Mouse (Mus musculus): ENCODE results near the gene Atp6v1e1.
"Not testable (repeated sequence)": the region's sequence is repeated elsewhere in the genome, so short reads cannot be mapped to it uniquely, and the experiment has no call there.

The Atp6v1e1 gene

GRCm38 (mm10) chr6:120820144-120820543, 2.4 kb downstream of the Atp6v1e1 start:
- no peak for DNase-seq (ENCODE audit: low spot score)

- no peak for DNase-seq (ENCODE audit: low spot score)
Measured at GRCm38 (mm10) chr6:120819294-120819693, 3.3 kb downstream of the Atp6v1e1 start.

GRCm38 (mm10) chr6:120811999-120812398, 10.6 kb downstream of the Atp6v1e1 start:
- not testable (repeated sequence) for DNase-seq (ENCODE audit: low spot score)

- no peak for DNase-seq (ENCODE audit: low spot score)
Measured at GRCm38 (mm10) chr6:120807738-120808081, 14.9 kb downstream of the Atp6v1e1 start.

GRCm38 (mm10) chr6:120806999-120807737, 15.4 kb downstream of the Atp6v1e1 start:
- no peak for DNase-seq (ENCODE audit: low spot score)

- no peak for DNase-seq (ENCODE audit: low spot score)
Measured at GRCm38 (mm10) chr6:120799581-120800041, 23.0 kb downstream of the Atp6v1e1 start.

DNA sequence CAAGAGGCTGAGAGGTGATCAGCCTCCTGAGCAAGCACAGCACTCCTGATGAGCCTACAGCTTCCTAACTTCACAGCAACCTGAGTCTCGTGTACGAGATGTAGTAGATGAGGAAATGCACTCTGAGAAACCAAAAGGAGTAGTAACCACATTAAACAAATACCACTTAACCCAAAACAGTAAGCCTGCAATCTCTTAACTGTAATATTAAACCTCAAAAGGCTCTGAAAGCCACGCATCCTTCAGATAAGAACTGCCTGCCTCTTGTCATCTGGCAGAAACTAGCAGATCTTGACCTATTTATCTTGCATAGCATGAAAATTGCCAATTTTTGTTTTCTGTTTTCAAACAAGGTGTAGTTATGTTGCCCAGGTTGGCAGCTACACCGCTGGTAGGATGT, 23.7 kb downstream of the Atp6v1e1 start:
- no peak for DNase-seq (ENCODE audit: low spot score)

DNA sequence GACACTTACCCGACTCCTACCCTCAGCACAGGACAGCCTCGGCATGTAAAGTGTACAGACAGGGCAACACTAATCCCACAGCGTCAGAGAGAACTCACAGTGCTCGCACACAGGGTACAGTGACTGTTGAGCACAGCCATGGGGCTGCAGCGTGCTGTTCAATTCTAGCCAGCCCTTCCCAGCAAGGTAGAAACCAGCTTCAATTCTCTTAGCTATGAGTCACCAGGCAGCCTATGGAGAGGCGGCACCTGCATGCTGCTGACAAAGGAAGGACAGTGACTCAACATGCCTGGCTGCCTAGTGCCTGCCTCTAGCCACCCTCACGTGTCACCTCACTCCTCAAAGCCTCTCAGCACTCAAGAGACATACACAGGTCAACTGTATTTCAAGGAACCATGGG, 24.6 kb downstream of the Atp6v1e1 start:
- DNase-seq (ENCODE audit: low spot score): no peak

DNA sequence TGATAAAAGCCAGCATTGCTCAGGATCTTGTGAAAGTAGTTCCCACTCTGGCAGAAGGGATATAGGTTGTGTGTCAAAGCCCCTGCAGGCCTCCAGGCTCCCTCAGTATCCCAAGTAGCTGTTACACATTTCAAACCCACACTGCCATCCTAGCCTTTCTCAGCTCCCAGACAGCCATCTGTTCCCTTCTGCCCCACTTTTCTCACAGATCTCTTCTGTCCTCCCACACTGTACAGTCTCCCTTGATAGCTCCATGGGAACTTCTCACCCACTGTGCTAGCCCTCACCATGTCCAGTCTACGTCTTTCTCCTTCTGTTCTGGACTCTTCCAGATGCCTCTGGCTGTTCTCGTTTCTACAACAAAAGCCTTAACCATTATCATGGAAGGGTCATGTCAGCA, 26.5 kb downstream of the Atp6v1e1 start:
- DNase-seq (ENCODE audit: low spot score): no peak

GRCm38 (mm10) chr6:120795422-120796086, 27.0 kb downstream of the Atp6v1e1 start:
- DNase-seq (ENCODE audit: low spot score): no peak

GRCm38 (mm10) chr6:120792947-120793346, 29.6 kb downstream of the Atp6v1e1 start:
- DNase-seq (ENCODE audit: low spot score): no peak

GRCm38 (mm10) chr6:120790717-120791116, 31.9 kb downstream of the Atp6v1e1 start:
- no peak for DNase-seq (ENCODE audit: low spot score)

- DNase-seq (ENCODE audit: low spot score): no peak
Measured at GRCm38 (mm10) chr6:120790153-120790552, 32.4 kb downstream of the Atp6v1e1 start.

DNA sequence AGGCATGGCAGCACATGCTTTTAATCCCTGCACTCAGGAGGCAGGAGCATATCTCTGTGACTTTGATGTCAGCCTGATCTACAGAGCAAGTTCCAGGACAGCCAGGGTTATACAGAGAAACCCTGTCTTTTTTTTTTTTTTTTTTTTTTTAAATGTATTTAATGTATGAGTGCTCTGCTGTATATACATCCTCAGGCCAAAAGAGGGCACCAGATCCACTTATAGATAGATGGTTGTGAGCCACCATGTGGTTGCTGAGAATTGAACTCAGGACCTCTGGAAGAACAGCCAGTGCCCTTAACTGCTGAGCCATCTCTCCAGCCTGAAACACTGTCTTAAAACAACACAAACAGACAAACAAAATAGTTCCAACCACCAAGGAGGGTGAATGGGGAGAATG, 33.7 kb downstream of the Atp6v1e1 start:
- DNase-seq (ENCODE audit: low spot score): no peak

GRCm38 (mm10) chr6:120788068-120788607, 34.5 kb downstream of the Atp6v1e1 start:
- DNase-seq (ENCODE audit: low spot score): no peak

GRCm38 (mm10) chr6:120784351-120784750, 38.2 kb downstream of the Atp6v1e1 start:
- no peak for DNase-seq (ENCODE audit: low spot score)

DNA sequence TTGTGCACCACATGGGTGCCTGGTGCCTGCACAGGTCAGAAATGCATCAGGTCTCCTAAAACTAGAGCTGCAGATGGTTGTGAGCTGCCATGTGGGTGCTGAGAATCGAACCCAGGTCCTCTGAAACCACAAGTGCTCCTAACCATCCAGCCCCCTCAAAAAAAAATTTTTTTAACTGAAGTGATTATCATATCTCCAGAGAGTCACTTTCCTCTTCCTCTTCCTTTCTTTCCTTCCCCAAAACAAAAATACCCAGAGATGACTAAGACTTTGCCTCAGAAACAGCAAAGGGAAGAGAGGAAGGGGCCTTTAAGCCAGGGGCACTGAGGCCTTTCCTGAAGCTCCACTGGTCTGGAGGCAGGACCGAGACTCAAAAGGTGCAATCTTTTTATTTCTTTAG, 39.6 kb downstream of the Atp6v1e1 start:
- no peak for DNase-seq (ENCODE audit: low spot score)

GRCm38 (mm10) chr6:120778226-120778625, 44.4 kb downstream of the Atp6v1e1 start:
- no peak for DNase-seq (ENCODE audit: low spot score)

DNA sequence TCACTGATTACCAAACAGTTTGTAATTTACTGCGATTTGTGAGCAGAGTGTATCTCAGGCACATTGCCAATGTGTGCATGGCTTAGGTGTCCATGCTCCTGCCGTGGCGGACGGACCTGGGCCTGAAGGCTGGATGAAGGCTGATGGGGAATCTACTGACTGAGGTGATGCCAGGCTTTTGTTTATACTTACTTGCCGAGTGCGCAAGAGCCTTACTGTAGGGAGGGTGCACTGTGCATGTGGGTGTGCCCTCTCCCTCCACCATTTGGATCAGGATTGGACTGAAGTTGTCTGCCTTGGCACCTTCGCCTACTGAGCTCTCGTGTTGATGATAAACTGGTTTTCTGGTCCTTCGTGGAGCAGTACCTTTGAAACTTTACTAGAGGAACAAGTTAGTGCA, 45.1 kb downstream of the Atp6v1e1 start:
- no peak for DNase-seq (ENCODE audit: low spot score)

GRCm38 (mm10) chr6:120776286-120776685, 46.3 kb downstream of the Atp6v1e1 start:
- DNase-seq (ENCODE audit: low spot score): no peak

- DNase-seq (ENCODE audit: low spot score): no peak
Measured at GRCm38 (mm10) chr6:120773763-120774162, 48.8 kb downstream of the Atp6v1e1 start.

- DNase-seq (ENCODE audit: low spot score): no peak
Measured at GRCm38 (mm10) chr6:120773149-120773628, 49.4 kb downstream of the Atp6v1e1 start, which contains the start of gene Slc25a18. Slc25a18 (plus strand) TSS chr6:120773578.

DNA sequence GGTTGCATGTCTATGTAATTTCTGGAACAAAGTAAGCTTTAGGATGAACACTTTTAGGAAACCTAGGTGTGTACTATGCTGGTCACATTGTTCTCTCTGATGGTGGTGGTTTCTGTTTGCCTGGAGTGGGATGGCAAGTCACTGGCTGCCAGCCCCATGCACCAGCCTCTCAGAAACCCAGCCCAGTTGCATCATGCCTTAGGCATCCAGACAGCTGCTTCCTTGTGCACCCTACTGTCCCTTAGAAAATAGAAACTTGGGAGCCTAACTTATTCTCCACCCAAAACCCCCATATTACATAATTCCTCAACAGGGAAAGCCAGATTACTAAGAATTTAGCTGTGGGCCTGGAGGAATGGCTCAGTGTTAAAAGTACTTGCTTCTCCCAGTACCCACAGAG, 50.6 kb downstream of the Atp6v1e1 start:
- DNase-seq (ENCODE audit: low spot score): no peak
